ENCODE assay signal across 1 mouse cellular context in the genomic region with DNA sequence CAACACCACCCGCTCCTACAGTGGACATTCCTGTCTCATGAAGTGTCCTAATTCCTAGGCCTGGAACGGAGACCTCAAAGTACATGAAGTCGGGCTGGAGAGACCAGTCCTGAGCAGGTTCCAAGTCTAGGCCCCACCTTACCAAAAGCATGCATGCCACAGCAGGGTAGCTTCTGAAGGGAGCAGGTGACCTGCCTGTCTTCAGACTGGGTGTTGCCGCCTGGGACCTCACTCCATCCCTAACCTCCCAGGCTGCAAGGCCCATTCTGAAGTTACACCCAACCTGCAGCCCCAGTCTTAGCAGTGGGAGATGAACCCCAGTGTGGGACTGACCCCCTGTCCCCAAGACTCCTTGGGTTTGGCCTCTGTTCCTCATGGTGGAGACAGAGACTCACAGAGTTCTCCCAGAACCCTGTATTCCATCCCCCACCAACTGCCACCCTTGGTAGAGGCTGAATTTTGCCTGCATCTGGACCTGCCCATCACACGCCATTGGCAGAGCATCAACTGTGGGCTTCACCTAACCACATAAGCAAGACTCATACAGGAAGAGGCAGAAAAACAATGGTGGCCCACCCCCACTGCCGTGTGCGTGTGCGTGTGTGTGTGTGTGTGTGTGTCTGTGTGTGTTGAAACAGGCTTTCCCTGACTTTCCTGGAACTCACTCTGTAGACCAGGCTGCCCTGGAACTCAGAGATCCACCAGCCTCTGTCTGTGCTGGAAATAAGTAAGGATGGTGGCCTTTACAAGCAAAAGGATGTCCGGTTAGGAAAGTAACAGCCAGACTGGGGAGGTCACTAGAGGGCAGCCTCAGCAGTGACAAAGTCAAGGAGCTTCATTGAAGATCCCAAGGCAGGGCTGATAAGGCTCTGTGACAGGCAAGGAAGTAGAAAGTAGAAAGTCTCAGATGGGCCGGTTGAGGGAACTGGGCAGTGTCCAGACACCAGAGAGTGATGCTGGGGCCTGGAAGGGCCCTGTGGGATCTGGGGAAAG.
TF ChIP-seq lines count a peak whose summit lies in the region.

No protein-coding gene starts in this region.

TF ChIP-seq in MEL, 35 proteins besides CTCF, POLR2A, EP300 and RAD21:
- peak; percentile 64 for TF ChIP-seq GATA1 (IDR thresholded peaks at IDR 0.05; ENCODE audit: low read depth, low read length)
- 0 out of 2 replicates have a peak, but pooled peaks have one; percentile 23 for TF ChIP-seq MAZ (IDR thresholded peaks at IDR 0.05; ENCODE audit: low read depth, low read length)
- TF ChIP-seq SIN3A (IDR thresholded peaks at IDR 0.05; ENCODE audit: low read length): peak; percentile 62
- peak; percentile 86 for TF ChIP-seq ZC3H11A (IDR thresholded peaks at IDR 0.05; ENCODE audit: low read depth, low read length)
- no peak for TF ChIP-seq ZMIZ1 (IDR thresholded peaks at IDR 0.05; ENCODE audit: low read depth, low read length)
- no peak for TF ChIP-seq ETS1 (IDR thresholded peaks at IDR 0.05; ENCODE audit: low read depth, low read length)
- peak; percentile 89 for TF ChIP-seq SMC3 (IDR thresholded peaks at IDR 0.05; ENCODE audit: low read depth, low read length)
- TF ChIP-seq MXI1 (IDR thresholded peaks at IDR 0.05; ENCODE audit: low read depth, low read length): 0 out of 2 replicates have a peak, but pooled peaks have one; percentile 20
